Mouse (Mus musculus): Measurements from ENCODE around the gene Ryr3. TPM values are rescaled to one million over a fixed set of nuclear protein-coding genes. Genes with fewer than 3 reads are reported as not detected.

The Ryr3 gene
- polyA plus RNA-seq, 1 experiment = 0.23 TPM

DNA sequence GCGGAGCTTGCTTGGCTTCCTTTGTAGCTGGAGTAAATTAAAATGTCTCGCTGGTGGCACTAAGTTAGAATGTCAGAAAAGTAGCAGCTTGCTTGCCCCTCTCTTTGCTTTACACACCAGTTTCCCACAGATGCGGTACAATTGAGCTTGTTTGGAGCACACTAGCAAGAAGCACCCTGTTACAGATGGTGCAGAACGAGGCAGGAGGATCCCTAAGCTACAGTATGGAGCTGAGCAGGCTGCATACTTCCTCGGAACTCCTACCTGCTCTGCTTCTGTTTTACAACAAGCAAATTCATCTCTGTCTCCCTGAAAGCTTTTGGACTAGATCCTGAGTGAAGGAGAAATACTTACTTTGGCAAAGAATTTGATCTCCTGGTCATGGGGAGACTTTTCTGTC, 465.5 kb downstream of the Ryr3 start:
- Histone ChIP-seq H3K4me3 (ENCODE audit: low read depth, low read length) (no peak overlapping the region), H3K4me1 (ENCODE audit: control insufficient read depth, insufficient read depth, insufficient read length, low read length) (no peaks in the 10 kb centered on the region), H3K36me3 (ENCODE audit: control insufficient read depth, insufficient read depth, low read length) (no peaks in the 10 kb centered on the region), H3K27me3 (ENCODE audit: control insufficient read depth, insufficient read depth, low read length) (no peaks in the 10 kb centered on the region), H3K27ac (ENCODE audit: insufficient read depth, low read depth, low read length) (no peak overlapping the region)
- 81% methylated on average over 5 of the region's 5 CpGs for WGBS
- no peak for TF ChIP-seq POLR2A (IDR thresholded peaks at IDR 0.05; ENCODE audit: low read depth, low read length)
- TF ChIP-seq CTCF (IDR thresholded peaks at IDR 0.05; ENCODE audit: extremely low read depth, insufficient read length, insufficient replicate concordance, low read depth, low read length) = no peak

DNA sequence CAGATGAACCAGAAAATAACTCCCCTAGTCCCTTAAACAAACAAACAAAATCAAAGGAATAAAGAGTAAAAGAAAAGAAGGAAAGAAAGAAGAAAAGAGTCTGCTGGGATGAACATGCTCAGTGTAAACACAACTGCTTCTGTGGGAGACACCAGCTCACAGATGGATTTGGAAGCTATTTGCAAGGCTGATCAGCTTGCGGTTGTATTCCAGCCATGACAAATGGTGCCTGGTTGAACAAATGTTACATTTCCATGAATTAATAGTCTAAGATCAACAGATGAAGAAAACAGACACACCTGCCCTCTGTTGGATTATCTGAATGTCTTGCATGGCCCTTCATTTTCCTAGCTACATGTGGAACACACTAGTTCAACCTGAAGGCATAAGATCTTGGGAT, 468.4 kb downstream of the Ryr3 start:
- no peaks in the 10 kb centered on the region for H3K36me3 ChIP-seq (ENCODE audit: control insufficient read depth, insufficient read depth, low read length)
- no peak overlapping the region for H3K27ac ChIP-seq (ENCODE audit: insufficient read depth, low read depth, low read length)
- WGBS = 94% methylated on average over 1 of the region's 1 CpGs
- TF ChIP-seq CTCF (IDR thresholded peaks at IDR 0.05; ENCODE audit: extremely low read depth, insufficient read length, insufficient replicate concordance, low read depth, low read length) (no peak), POLR2A (IDR thresholded peaks at IDR 0.05; ENCODE audit: low read depth, low read length) (no peak)
- no peak overlapping the region for H3K4me3 ChIP-seq (ENCODE audit: low read depth, low read length)
- H3K4me1 ChIP-seq (ENCODE audit: control insufficient read depth, insufficient read depth, insufficient read length, low read length) = no peaks in the 10 kb centered on the region
- H3K27me3 ChIP-seq (ENCODE audit: control insufficient read depth, insufficient read depth, low read length) = no peaks in the 10 kb centered on the region

- Histone ChIP-seq H3K4me3 (ENCODE audit: low read depth, low read length) (no peak overlapping the region), H3K27me3 (ENCODE audit: control insufficient read depth, insufficient read depth, low read length) (no peaks in the 10 kb centered on the region), H3K36me3 (ENCODE audit: control insufficient read depth, insufficient read depth, low read length) (no peaks in the 10 kb centered on the region), H3K4me1 (ENCODE audit: control insufficient read depth, insufficient read depth, insufficient read length, low read length) (no peaks in the 10 kb centered on the region), H3K27ac (ENCODE audit: insufficient read depth, low read depth, low read length) (no peak overlapping the region)
- TF ChIP-seq CTCF (IDR thresholded peaks at IDR 0.05; ENCODE audit: extremely low read depth, insufficient read length, insufficient replicate concordance, low read depth, low read length) = no peak
- 56% methylated on average over 2 of the region's 2 CpGs for WGBS
Measured at GRCm38 (mm10) chr2:112732942-112733341, 484.0 kb downstream of the Ryr3 start.

DNA sequence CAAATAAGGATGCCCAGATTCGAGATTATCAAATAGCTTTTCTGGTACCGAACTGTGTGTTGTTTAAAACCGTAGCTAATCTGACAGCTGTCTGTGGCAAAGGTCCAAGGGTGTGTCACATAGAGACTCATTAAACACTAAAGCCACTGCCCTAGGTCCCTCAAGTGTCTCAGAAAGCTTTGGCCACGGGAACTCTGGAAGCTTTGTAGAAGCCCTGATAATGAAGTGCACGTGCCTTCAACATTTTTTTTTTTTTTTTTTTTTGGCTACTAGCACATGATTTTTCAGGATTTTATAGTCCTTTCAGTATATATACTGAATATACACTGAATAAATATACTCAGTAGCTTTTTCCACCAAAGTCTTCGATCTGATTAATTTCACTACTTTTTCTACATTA, 489.1 kb downstream of the Ryr3 start:
- Histone ChIP-seq H3K36me3 (ENCODE audit: control insufficient read depth, insufficient read depth, low read length) (no peaks in the 10 kb centered on the region), H3K27ac (ENCODE audit: insufficient read depth, low read depth, low read length) (no peak overlapping the region), H3K4me1 (ENCODE audit: control insufficient read depth, insufficient read depth, insufficient read length, low read length) (no peaks in the 10 kb centered on the region), H3K4me3 (ENCODE audit: low read depth, low read length) (no peak overlapping the region), H3K27me3 (ENCODE audit: control insufficient read depth, insufficient read depth, low read length) (no peaks in the 10 kb centered on the region)
- WGBS = 32% methylated on average over 6 of the region's 6 CpGs
- no peak for TF ChIP-seq CTCF (IDR thresholded peaks at IDR 0.05; ENCODE audit: extremely low read depth, insufficient read length, insufficient replicate concordance, low read depth, low read length)
- TF ChIP-seq POLR2A (IDR thresholded peaks at IDR 0.05; ENCODE audit: low read depth, low read length) = no peak

GRCm38 (mm10) chr2:112721217-112721616, 495.7 kb downstream of the Ryr3 start:
- WGBS = 96% methylated on average over 1 of the region's 1 CpGs
- H3K27me3 ChIP-seq (ENCODE audit: control insufficient read depth, insufficient read depth, low read length) = no peaks in the 10 kb centered on the region

GRCm38 (mm10) chr2:112720715-112721114, 496.2 kb downstream of the Ryr3 start:
- no peak overlapping the region for H3K27ac ChIP-seq (ENCODE audit: insufficient read depth, low read depth, low read length)
- no peak overlapping the region for H3K4me3 ChIP-seq (ENCODE audit: low read depth, low read length)
- no peaks in the 10 kb centered on the region for H3K4me1 ChIP-seq (ENCODE audit: control insufficient read depth, insufficient read depth, insufficient read length, low read length)
- WGBS = 72% methylated on average over 3 of the region's 3 CpGs
- TF ChIP-seq POLR2A (IDR thresholded peaks at IDR 0.05; ENCODE audit: low read depth, low read length) (no peak), CTCF (IDR thresholded peaks at IDR 0.05; ENCODE audit: extremely low read depth, insufficient read length, insufficient replicate concordance, low read depth, low read length) (no peak)
- H3K27me3 ChIP-seq (ENCODE audit: control insufficient read depth, insufficient read depth, low read length) = no peaks in the 10 kb centered on the region
- H3K36me3 ChIP-seq (ENCODE audit: control insufficient read depth, insufficient read depth, low read length) = no peaks in the 10 kb centered on the region

More at GRCm38 (mm10) chr2:112721217-112721616, 495.7 kb downstream of the Ryr3 start:
- Histone ChIP-seq H3K4me3 (ENCODE audit: low read depth, low read length) (no peak overlapping the region), H3K4me1 (ENCODE audit: control insufficient read depth, insufficient read depth, insufficient read length, low read length) (no peaks in the 10 kb centered on the region), H3K27ac (ENCODE audit: insufficient read depth, low read depth, low read length) (no peak overlapping the region), H3K36me3 (ENCODE audit: control insufficient read depth, insufficient read depth, low read length) (no peaks in the 10 kb centered on the region)
- TF ChIP-seq POLR2A (IDR thresholded peaks at IDR 0.05; ENCODE audit: low read depth, low read length) (no peak), CTCF (IDR thresholded peaks at IDR 0.05; ENCODE audit: extremely low read depth, insufficient read length, insufficient replicate concordance, low read depth, low read length) (no peak)

DNA sequence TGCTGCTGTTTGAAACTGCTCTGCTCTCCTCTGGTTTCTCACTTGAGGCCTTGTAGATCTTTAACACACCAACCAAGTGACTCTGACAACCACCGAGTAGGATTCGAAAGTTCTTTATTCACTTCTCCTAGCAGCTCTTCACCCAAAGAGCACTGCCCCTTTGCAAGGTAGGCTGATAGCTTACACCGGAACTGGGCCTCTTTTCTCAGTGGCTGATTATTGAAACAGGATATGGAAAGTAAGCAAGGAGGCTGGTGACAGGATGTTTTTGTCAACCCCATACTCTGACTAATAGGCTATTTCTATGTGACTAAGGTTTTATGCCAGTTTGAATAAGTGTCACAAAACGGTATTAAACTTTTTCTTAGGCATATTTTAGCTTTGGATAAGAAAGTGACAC, 502.2 kb downstream of the Ryr3 start:
- Histone ChIP-seq H3K27me3 (ENCODE audit: control insufficient read depth, insufficient read depth, low read length) (no peaks in the 10 kb centered on the region), H3K36me3 (ENCODE audit: control insufficient read depth, insufficient read depth, low read length) (no peaks in the 10 kb centered on the region), H3K4me1 (ENCODE audit: control insufficient read depth, insufficient read depth, insufficient read length, low read length) (no peaks in the 10 kb centered on the region), H3K27ac (ENCODE audit: insufficient read depth, low read depth, low read length) (no peak overlapping the region), H3K4me3 (ENCODE audit: low read depth, low read length) (no peak overlapping the region)
- TF ChIP-seq POLR2A (IDR thresholded peaks at IDR 0.05; ENCODE audit: low read depth, low read length) (no peak), CTCF (IDR thresholded peaks at IDR 0.05; ENCODE audit: extremely low read depth, insufficient read length, insufficient replicate concordance, low read depth, low read length) (no peak)
- WGBS = 68% methylated on average over 4 of the region's 4 CpGs

DNA sequence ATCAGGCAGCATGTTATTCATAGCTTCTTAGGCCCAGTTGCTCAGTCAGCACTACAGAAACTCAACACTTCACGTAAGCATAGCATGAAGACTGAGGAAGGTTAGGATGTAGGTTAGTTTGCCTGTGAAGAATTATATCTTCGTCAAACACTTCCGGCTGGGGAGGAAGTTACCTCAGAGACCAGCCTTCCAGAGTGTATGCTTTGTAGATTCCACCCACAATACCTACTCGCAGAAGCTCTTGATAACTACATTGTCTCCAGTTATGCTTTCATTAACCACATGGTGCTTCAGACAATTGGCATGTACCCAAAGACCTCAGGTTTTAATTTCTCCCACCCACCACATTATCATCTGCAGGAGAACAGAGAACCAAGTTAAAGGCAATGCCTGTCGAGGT, 535.1 kb downstream of the Ryr3 start:
- 78% methylated on average over 5 of the region's 5 CpGs for WGBS
- Histone ChIP-seq H3K27ac (ENCODE audit: insufficient read depth, low read depth, low read length) (no peak overlapping the region), H3K36me3 (ENCODE audit: control insufficient read depth, insufficient read depth, low read length) (no peaks in the 10 kb centered on the region), H3K4me1 (ENCODE audit: control insufficient read depth, insufficient read depth, insufficient read length, low read length) (no peaks in the 10 kb centered on the region), H3K4me3 (ENCODE audit: low read depth, low read length) (no peak overlapping the region), H3K27me3 (ENCODE audit: control insufficient read depth, insufficient read depth, low read length) (no peaks in the 10 kb centered on the region)
- TF ChIP-seq CTCF (IDR thresholded peaks at IDR 0.05; ENCODE audit: extremely low read depth, insufficient read length, insufficient replicate concordance, low read depth, low read length) (no peak), POLR2A (IDR thresholded peaks at IDR 0.05; ENCODE audit: low read depth, low read length) (no peak)

All from small intestine, adult 2 months (tissue).